Mouse (Mus musculus) T-helper 1 cell (primary cell): ENCODE results near the gene Retreg1.

Experiments
- in situ Hi-C: fragments of 300-600 bp; cut with MboI, MseI; formaldehyde crosslinking; loops from one replicate; pipeline ENCODE4 v1.15.1; 2025; ENCODE audit warnings: high pct_unique_total_duplicates

Retreg1 gene

GRCm38 (mm10) chr15:25879229-25879628 lies 36.2 kb downstream of the Retreg1 start:
- in situ Hi-C loops = no loop called here

- in situ Hi-C loops = no loop called here
Measured at GRCm38 (mm10) chr15:25880192-25880591, 37.2 kb downstream of the Retreg1 start.

- in situ Hi-C loops = no loop called here
Measured at GRCm38 (mm10) chr15:25882002-25882401, 39.0 kb downstream of the Retreg1 start.

- in situ Hi-C loops = no loop called here
Measured at GRCm38 (mm10) chr15:25884416-25884958, 41.5 kb downstream of the Retreg1 start.

GRCm38 (mm10) chr15:25886581-25887011 lies 43.6 kb downstream of the Retreg1 start:
- in situ Hi-C loops = no loop called here

GRCm38 (mm10) chr15:25889927-25890326 lies 46.9 kb downstream of the Retreg1 start:
- in situ Hi-C loops = no loop called here

- in situ Hi-C loops = no loop called here
Measured at GRCm38 (mm10) chr15:25891556-25891955, 48.6 kb downstream of the Retreg1 start.

- in situ Hi-C loops = no loop called here
Measured at GRCm38 (mm10) chr15:25893327-25893726, 50.3 kb downstream of the Retreg1 start.

GRCm38 (mm10) chr15:25896783-25897182 lies 53.8 kb downstream of the Retreg1 start:
- in situ Hi-C loops = no loop called here

- in situ Hi-C loops = no loop called here
Measured at GRCm38 (mm10) chr15:25897617-25898016, 54.6 kb downstream of the Retreg1 start.

- in situ Hi-C loops = no loop called here
Measured at GRCm38 (mm10) chr15:25899021-25899420, 56.0 kb downstream of the Retreg1 start.

GRCm38 (mm10) chr15:25900540-25900939 lies 57.6 kb downstream of the Retreg1 start:
- in situ Hi-C loops = no loop called here

- in situ Hi-C loops = no loop called here
Measured at GRCm38 (mm10) chr15:25902931-25903615, 60.1 kb downstream of the Retreg1 start.

GRCm38 (mm10) chr15:25904435-25905021 lies 61.5 kb downstream of the Retreg1 start:
- in situ Hi-C loops = no loop called here

GRCm38 (mm10) chr15:25909783-25910494 lies 67.0 kb downstream of the Retreg1 start:
- in situ Hi-C loops = loop anchor here (5.0 kb wide), 1 partner anchor 47 kb away; no protein-coding TSS in a partner anchor

- in situ Hi-C loops = loop anchor here (5.0 kb wide), 1 partner anchor 47 kb away; no protein-coding TSS in a partner anchor
Measured at GRCm38 (mm10) chr15:25910495-25910865, 67.5 kb downstream of the Retreg1 start.

- in situ Hi-C loops = loop anchor here (5.0 kb wide), 1 partner anchor 46 kb away; no protein-coding TSS in a partner anchor
Measured at GRCm38 (mm10) chr15:25910924-25911323, 67.9 kb downstream of the Retreg1 start.

GRCm38 (mm10) chr15:25912911-25913310 lies 69.9 kb downstream of the Retreg1 start:
- in situ Hi-C loops = loop anchor here (5.0 kb wide), 1 partner anchor 44 kb away; no protein-coding TSS in a partner anchor

- in situ Hi-C loops = loop anchor here (5.0 kb wide), 1 partner anchor 44 kb away; no protein-coding TSS in a partner anchor
Measured at GRCm38 (mm10) chr15:25913659-25914058, 70.7 kb downstream of the Retreg1 start.

GRCm38 (mm10) chr15:25914160-25914559 lies 71.2 kb downstream of the Retreg1 start:
- in situ Hi-C loops = loop anchor here (5.0 kb wide), 1 partner anchor 43 kb away; no protein-coding TSS in a partner anchor

GRCm38 (mm10) chr15:25915013-25915412 lies 72.0 kb downstream of the Retreg1 start:
- in situ Hi-C loops = no loop called here
